Mouse (Mus musculus) hindbrain, embryonic 13.5 days (tissue): ENCODE results near the gene Nr2e1. TPM values are rescaled to one million over a fixed set of nuclear protein-coding genes. Genes with fewer than 3 reads are reported as not detected.
A peak's percentile ranks its signal among the peaks of the same experiment; 100 is the strongest.

Experiments used
- ATAC-seq: fragments of 200-750 bp; cut with Nextera tagmentation; 2 replicates; pipeline ENCODE4 v1.8.0; 2017; ENCODE audit warnings: moderate TSS enrichment; ENCODE audit not compliant: low FRiP score
- H3K27ac ChIP-seq: fragments of 300-500 bp; sonication (generic); 2 replicates; pipeline ENCODE4 v1.5.1; 2015; ENCODE audit warnings: inconsistent platforms, mild to moderate bottlenecking, moderate library complexity
- H3K27me3 ChIP-seq: fragments of 300-500 bp; sonication (generic); 2 replicates; pipeline ENCODE4 v1.6.1; 2015; ENCODE audit warnings: mild to moderate bottlenecking, inconsistent platforms
- H3K36me3 ChIP-seq: fragments of 300-500 bp; sonication (generic); 2 replicates; pipeline ENCODE4 v1.6.1; 2015; ENCODE audit warnings: mild to moderate bottlenecking, inconsistent platforms
- H3K4me1 ChIP-seq: fragments of 300-500 bp; sonication (generic); replicated peaks from 2 replicates; pipeline ENCODE4 v1.6.1; 2015; ENCODE audit warnings: inconsistent platforms
- H3K4me2 ChIP-seq: fragments of 300-500 bp; sonication (generic); 2 replicates; pipeline ENCODE4 v1.6.1; 2015; ENCODE audit warnings: inconsistent platforms, mild to moderate bottlenecking, moderate library complexity
- H3K4me3 ChIP-seq: fragments of 300-500 bp; sonication (generic); 2 replicates; pipeline ENCODE4 v1.5.1; 2015; ENCODE audit warnings: mild to moderate bottlenecking, inconsistent platforms
- H3K9ac ChIP-seq: fragments of 300-500 bp; sonication (generic); 2 replicates; pipeline ENCODE4 v1.6.1; 2015; ENCODE audit warnings: mild to moderate bottlenecking, inconsistent platforms
- H3K9me3 ChIP-seq: fragments of 300-500 bp; sonication (generic); 2 replicates; pipeline ENCODE4 v1.6.1; 2016; ENCODE audit warnings: inconsistent platforms
- WGBS: fragments of 180-500 bp; shearing (Covaris S2); methylation state at CpG from one replicate; pipeline ENCODE4 v1.1.7; 2015; 5-methylcytosine and 5-hydroxymethylcytosine counted together
- polyA plus RNA-seq: library from polyadenylated mRNA; unstranded; fragments of >200 nt; fragmentation: Nextera tagmentation; extraction: Ambion mirVana; gene quantifications from 2 replicates; pipeline ENCODE4 v1.2.1, GENCODE M21; 2015

Gene Nr2e1
- polyA plus RNA-seq, 1 experiment from 2014 or later: 0.39 TPM

DNA sequence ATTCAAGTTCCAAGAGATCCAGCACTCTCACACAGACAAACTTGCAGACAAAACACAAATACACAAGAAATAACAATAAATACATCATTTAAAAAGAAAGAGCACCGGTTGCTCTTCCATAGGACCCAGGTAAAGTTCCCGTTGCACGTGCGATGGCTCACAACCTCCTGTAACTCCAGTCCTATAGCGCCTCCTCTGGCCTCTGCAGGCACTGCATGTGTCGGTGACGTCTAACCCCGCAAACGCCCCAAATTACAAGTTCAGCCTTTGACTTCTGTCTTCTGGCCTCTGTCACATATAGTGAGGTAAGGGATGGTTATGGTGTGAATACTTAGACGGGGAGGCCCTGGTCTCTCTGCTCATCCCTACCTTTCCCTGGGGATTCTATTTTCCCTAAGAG, 18.1 kb upstream of the Nr2e1 start:
- no peaks in the 10 kb centered on the region for H3K4me1 ChIP-seq
- no peak overlapping the region for H3K9ac ChIP-seq
- no peak overlapping the region for H3K27ac ChIP-seq
- WGBS: 28% methylated on average over 10 of the region's 10 CpGs
- no peak for ATAC-seq
- H3K36me3 ChIP-seq: no peaks in the 10 kb centered on the region
- H3K4me2 ChIP-seq: no peak overlapping the region
- no peak overlapping the region for H3K4me3 ChIP-seq
- peaks cover 59% of the 10 kb centered on the region for H3K27me3 ChIP-seq
- H3K9me3 ChIP-seq: peaks cover 7% of the 10 kb centered on the region; the same call in 1 of the 2 replicates

DNA sequence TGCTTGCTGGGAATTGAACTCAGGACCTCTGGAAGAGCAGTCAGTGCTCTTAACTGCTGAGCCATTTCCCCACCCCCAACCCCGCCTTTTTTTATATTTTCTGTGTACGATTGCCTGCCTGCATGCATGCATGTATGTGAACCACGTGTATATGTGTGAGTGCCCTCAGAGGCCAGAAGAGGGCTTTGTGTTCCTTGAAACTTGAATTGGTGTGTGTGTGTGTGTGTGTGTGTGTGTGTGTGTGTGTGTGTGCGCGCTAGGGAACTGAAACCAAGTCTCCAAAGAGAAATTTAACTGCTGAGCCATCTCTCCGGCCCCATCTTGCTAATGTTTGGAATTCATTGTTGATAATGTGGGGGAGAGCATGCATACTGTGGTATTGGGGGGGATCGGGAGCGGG, 15.2 kb upstream of the Nr2e1 start:
- no peak for ATAC-seq
- no peaks in the 10 kb centered on the region for H3K9me3 ChIP-seq
- H3K4me3 ChIP-seq: no peak overlapping the region
- H3K4me2 ChIP-seq: no peak overlapping the region
- no peak overlapping the region for H3K9ac ChIP-seq
- no peak overlapping the region for H3K27ac ChIP-seq
- 84% methylated on average over 8 of the region's 8 CpGs for WGBS
- H3K36me3 ChIP-seq: no peaks in the 10 kb centered on the region
- peaks cover 78% of the 10 kb centered on the region for H3K27me3 ChIP-seq
- no peaks in the 10 kb centered on the region for H3K4me1 ChIP-seq

DNA sequence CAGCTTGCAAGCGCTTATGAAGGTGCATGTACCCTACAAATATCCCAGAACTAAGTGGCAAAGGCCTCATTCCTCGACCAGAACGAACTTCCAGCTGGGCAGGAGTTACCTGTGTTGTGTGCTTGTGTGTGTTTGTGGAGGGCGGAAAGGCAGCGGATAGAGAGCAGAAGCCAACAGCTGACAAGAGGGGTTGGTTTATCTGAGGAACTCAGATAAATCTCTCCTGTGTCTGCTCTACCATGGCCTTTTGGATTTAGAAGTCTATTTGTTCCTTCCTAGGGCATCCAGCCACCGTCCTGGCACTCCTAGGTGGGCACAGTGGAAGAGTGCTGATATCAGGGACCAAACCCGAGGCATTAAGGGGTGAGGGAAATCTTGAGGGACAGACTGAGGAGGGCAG, 9.8 kb upstream of the Nr2e1 start:
- H3K27ac ChIP-seq: no peak overlapping the region
- peaks cover 96% of the 10 kb centered on the region for H3K27me3 ChIP-seq
- no peaks in the 10 kb centered on the region for H3K9me3 ChIP-seq
- H3K4me2 ChIP-seq: no peak overlapping the region
- H3K4me1 ChIP-seq: peaks cover 13% of the 10 kb centered on the region
- no peak for ATAC-seq
- H3K4me3 ChIP-seq: no peak overlapping the region
- 10% methylated on average over 7 of the region's 7 CpGs for WGBS
- no peak overlapping the region for H3K9ac ChIP-seq
- no peaks in the 10 kb centered on the region for H3K36me3 ChIP-seq

DNA sequence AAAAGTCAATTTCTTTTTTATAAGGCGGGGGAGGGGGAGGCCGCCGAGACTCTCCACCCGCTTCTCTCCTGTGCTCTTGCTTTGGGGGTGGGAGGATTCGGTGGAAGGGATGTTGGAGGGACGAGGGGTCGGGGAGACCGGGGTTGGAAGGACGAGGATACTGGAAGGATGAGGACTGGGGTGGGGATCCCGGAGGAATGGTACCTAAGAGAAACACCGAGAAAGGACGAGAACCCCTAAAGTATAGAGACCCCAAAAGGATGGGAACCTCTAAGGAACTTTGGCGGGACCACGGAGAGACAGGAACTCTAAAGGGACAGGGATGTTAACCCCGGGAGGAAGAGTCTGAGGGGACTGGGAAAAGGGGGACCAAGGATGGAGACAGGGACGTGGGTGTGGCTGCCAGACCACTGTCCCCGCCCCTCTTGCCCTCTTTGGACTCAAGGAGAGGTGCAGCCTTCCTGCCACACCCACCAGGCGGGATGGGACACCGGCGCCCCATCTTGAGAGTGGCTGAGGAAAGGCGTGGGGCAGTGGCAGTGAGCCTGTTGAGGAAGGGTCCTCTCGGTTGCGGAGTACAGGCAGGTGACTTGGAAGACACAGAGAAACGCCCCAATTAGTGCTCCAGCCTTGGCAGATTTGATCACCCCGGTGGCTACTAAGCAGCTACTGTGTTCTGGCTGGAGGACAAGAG, 8.7 kb upstream of the Nr2e1 start:
- Histone ChIP-seq H3K27me3 (peaks cover 100% of the 10 kb centered on the region), H3K4me2 (peak overlapping the region; percentile 41), H3K4me3 (peak overlapping the region; percentile 21), H3K36me3 (no peaks in the 10 kb centered on the region), H3K4me1 (peaks cover 13% of the 10 kb centered on the region), H3K9ac (no peak overlapping the region), H3K27ac (no peak overlapping the region), H3K9me3 (no peaks in the 10 kb centered on the region)
- no peak for ATAC-seq
- 0% methylated on average over 25 of the region's 25 CpGs for WGBS

DNA sequence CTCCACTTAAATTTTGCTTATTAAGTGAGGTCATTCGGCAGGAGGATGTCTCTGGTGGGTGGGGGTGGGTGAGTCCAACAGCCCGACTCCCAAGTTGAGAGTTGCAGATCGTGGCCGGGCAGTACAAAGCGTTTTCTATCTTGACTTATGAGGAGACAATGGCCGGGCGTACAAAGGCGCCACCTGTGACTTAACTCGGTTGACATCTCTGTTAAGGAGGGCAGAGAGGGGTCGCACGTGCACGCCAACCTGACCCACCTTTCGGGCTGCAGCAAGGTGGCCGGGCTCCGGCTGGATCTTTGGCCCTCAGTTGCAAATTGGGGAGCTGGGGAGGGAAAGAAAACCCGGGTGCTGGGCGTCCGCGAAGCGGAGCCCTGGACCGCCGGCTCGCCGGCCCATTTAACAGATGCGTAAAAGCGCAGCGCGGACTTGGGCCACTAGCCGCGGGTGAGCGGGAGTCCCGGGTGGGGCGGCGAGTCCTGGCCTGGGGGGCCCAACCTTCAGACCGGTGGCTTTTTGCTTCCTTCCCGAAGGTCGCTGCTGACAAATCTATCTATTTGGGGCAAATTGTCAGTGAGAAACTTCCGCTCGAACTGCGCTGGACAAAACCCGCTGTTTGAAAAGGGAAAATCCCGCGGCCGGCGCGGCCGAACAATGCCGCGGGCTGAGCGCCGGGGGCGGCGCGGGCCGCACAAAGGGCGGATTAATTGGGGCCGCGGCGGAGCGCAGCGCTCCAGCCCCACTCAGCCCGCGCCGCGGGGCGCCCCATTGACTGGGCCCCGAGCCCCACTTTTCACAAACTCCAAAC, 8.0 kb upstream of the Nr2e1 start:
- peak overlapping the region; percentile 21 for H3K4me3 ChIP-seq
- under 1% methylated on average over 67 of the region's 67 CpGs for WGBS
- ATAC-seq: no peak
- H3K4me2 ChIP-seq: peak overlapping the region; percentile 41
- peaks cover 100% of the 10 kb centered on the region for H3K27me3 ChIP-seq
- H3K36me3 ChIP-seq: no peaks in the 10 kb centered on the region
- no peaks in the 10 kb centered on the region for H3K9me3 ChIP-seq
- H3K27ac ChIP-seq: no peak overlapping the region
- peaks cover 13% of the 10 kb centered on the region for H3K4me1 ChIP-seq
- no peak overlapping the region for H3K9ac ChIP-seq

DNA sequence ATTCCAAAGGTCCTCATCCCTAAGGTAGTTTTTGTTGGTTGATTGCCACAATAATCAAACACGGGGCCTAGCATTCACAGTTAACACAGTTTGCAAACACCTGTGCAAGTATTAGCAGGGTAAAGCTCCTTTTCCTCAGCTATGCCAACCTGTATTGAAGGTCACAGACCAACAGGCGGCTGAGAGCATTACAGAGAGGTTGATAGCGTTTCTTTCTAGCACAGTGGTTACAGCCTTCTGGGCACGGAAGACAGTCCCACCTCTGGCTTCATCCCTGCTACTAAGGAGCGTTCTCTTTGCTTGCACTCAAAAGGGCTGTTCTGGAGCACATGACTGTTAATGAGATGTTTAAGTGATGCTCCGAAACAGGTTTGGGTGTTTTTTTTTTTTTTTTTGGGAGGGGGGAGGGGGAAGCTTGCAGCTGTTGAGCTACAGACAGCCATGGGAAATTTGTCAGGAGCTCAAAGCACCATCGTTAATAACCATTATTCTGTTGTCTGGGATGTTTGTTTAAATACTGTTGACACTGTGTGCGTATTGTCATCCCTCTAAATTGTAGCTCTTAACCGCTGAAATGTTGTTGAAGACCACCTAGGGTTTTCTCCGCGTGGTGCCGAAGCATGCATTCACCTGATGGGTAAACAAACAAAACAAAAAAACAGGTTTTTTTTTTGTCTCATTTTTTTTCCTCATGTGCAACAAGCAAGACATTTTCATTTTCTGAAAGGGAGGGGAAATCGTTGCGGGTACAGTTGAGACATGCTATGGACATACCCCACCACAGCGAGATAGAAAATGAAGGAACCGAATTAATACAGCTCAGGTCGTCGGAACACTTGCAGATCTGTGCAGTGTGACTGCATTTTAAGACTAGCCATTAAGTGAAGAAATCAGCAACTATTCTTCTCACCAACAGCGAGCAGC, 7.1 kb upstream of the Nr2e1 start:
- WGBS: 1% methylated on average over 19 of the region's 19 CpGs
- H3K27me3 ChIP-seq: peaks cover 100% of the 10 kb centered on the region
- ATAC-seq: no peak
- H3K4me2 ChIP-seq: no peak overlapping the region
- peaks cover 13% of the 10 kb centered on the region for H3K4me1 ChIP-seq
- H3K9ac ChIP-seq: no peak overlapping the region
- no peaks in the 10 kb centered on the region for H3K36me3 ChIP-seq
- H3K4me3 ChIP-seq: no peak overlapping the region
- H3K27ac ChIP-seq: no peak overlapping the region
- no peaks in the 10 kb centered on the region for H3K9me3 ChIP-seq

DNA sequence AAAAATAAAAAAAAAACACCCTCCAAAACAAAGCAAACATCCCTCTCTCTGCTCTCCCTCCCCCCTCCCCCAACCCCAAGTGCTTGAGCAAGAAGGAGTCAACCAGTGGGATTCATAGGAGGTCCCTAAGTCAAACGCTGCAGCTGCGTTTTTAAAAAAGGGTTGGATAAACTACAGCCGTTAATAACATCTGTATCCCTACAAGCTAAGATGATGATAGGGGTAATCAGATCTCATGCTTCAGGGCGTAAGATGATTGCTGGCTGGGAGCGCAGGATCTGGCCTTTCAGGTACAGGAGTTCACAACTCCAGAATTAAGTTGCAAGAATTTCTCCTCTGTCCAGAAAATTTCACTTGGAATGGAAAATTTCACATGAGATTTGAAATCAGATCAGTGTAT, 6.1 kb upstream of the Nr2e1 start:
- Histone ChIP-seq H3K36me3 (no peaks in the 10 kb centered on the region), H3K4me2 (no peak overlapping the region), H3K27me3 (peaks cover 100% of the 10 kb centered on the region), H3K9me3 (no peaks in the 10 kb centered on the region), H3K4me1 (peaks cover 15% of the 10 kb centered on the region), H3K9ac (no peak overlapping the region), H3K4me3 (no peak overlapping the region), H3K27ac (no peak overlapping the region)
- WGBS: 4% methylated on average over 5 of the region's 5 CpGs
- no peak for ATAC-seq

DNA sequence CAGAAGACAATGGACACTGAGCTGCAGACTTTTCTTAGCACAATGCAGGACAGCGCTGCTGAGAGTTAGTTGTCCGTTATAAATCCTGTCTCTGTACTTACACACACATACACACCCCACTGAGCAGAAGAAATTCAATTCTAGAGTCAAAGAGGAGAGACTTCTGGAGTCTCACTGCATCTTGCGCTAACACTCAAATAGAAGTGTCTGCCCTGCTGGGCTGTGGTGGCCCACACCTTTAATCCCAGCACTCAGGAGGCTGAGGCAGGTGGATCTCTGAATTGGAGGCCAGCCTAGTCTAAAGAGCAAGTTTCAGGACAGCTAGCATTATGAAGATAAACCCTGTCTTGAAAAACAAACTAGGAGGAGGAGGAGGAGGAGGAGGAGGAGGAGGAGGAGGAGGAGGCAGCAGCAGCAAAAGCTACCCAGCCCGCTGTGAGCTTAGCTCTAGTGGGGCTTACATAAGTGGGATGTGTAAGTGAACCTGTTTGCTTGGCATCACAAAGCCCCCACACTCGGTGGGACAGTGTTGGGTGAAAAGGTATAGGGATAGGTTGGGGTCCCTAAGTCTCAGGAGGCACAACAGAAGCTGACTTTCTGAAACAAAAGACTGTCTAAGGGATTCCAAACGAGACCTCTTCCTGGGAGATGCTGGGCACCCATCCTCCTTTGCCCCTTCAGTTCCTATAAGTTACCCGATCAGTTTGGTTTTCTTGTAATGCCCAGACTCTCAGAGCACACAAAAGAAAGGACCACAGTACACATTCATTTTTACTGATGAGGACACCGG, 4.7 kb upstream of the Nr2e1 start:
- WGBS: 4% methylated on average over 8 of the region's 8 CpGs
- Histone ChIP-seq H3K4me1 (peaks cover 29% of the 10 kb centered on the region), H3K27ac (no peak overlapping the region), H3K9ac (no peak overlapping the region), H3K4me3 (no peak overlapping the region), H3K9me3 (no peaks in the 10 kb centered on the region), H3K27me3 (peaks cover 100% of the 10 kb centered on the region), H3K36me3 (no peaks in the 10 kb centered on the region), H3K4me2 (no peak overlapping the region)
- ATAC-seq: no peak

DNA sequence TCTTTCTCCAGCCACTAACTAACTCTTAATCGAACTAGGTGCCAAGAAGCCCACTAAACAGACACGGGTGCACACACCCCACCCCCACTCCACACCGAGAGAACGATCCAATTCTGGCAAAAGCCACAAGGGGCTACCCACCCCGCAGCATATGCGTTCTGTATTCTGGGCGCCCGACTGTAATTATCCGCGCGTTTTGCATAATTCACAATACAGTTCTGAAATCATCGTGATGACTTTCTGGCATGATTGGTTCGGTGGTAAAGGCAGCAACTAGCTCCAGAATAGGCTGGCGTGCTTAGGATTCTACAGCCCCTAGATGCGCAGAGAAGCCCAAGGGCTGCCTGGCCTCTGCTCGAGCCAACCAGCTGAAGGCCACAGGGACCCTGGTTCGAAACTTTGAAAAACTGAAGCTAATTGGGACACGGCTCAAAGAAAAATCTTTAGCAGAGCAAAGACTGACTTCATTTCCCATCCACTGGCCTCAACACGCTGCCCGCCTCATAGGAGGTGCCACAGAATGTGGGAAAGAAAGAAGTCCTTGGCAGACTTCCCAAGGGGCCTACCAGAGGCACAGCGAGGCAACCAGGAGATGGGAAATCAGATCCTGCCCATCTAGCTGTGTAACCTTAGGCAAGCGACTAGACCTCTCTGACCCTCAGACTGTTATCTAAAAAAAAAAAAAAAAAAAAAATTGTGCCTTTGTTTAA, 2.3 kb upstream of the Nr2e1 start:
- Histone ChIP-seq H3K4me3 (no peak overlapping the region), H3K27ac (no peak overlapping the region), H3K27me3 (peaks cover 99% of the 10 kb centered on the region), H3K4me2 (no peak overlapping the region), H3K9ac (no peak overlapping the region), H3K9me3 (no peaks in the 10 kb centered on the region), H3K36me3 (no peaks in the 10 kb centered on the region), H3K4me1 (peaks cover 22% of the 10 kb centered on the region)
- ATAC-seq: no peak
- 4% methylated on average over 22 of the region's 22 CpGs for WGBS

DNA sequence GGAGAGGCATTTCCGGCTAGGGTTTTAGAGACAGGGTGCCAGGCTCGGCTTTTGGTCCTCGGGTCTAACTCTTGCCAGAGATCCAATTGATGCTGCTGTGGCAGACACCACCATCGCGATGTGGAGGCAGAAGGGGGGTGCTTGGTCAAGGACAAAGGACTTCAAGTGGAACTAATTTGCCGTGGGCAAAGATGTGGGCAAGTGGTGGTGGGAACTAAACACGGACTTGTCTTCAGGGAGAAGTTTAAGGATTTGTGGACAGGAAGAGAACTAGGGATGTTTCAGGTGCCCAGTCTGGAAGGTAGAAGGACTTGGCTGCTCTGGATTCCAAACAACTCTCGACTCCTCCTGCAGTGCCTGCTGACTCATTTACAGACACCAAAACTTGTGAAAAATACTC, 1.7 kb upstream of the Nr2e1 start:
- H3K9me3 ChIP-seq: no peaks in the 10 kb centered on the region
- no peak overlapping the region for H3K27ac ChIP-seq
- H3K4me1 ChIP-seq: peaks cover 24% of the 10 kb centered on the region
- peaks cover 99% of the 10 kb centered on the region for H3K27me3 ChIP-seq
- no peak overlapping the region for H3K4me3 ChIP-seq
- H3K9ac ChIP-seq: no peak overlapping the region
- WGBS: 2% methylated on average over 8 of the region's 8 CpGs
- H3K4me2 ChIP-seq: no peak overlapping the region
- no peak for ATAC-seq
- no peaks in the 10 kb centered on the region for H3K36me3 ChIP-seq

DNA sequence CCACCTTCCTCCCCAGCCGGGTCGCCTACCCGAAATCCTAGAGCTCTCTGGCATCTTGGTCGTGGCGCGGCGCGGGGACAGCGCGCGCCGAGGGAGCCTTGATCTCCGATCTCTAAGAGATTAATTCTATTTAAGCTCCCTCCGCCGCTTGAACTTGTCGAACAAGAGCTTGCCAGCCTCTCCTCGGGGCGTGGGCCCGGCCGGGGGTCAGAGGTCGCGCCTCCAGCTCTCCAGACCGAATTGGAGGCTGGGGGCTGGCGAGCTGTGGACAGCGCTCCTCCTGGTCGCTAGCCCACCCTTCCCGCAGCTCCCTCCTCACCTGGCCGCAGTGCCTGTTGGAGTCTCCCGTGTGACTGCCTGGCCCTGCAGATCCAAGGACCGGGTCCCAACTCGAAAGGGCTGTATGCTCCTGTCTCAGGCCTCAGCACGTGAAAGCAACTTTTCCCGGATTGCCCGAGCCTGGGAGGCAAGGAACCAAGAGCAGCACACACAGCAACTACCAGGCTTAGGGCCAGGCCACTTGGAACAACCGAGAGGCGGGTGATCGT, 1.1 kb upstream of the Nr2e1 start:
- peak overlapping the region; percentile 26 for H3K4me2 ChIP-seq
- no peak for ATAC-seq
- H3K9me3 ChIP-seq: no peaks in the 10 kb centered on the region
- no peak overlapping the region for H3K27ac ChIP-seq
- H3K36me3 ChIP-seq: no peaks in the 10 kb centered on the region
- H3K4me1 ChIP-seq: peaks cover 30% of the 10 kb centered on the region
- peaks cover 99% of the 10 kb centered on the region for H3K27me3 ChIP-seq
- WGBS: under 1% methylated on average over 37 of the region's 37 CpGs
- H3K4me3 ChIP-seq: peak overlapping the region; percentile 4; the same call in 1 of the 2 replicates
- H3K9ac ChIP-seq: no peak overlapping the region
